Mouse (Mus musculus): ENCODE measurements around the gene Edn3. TPM values are rescaled to one million over a fixed set of nuclear protein-coding genes. Genes with fewer than 3 reads are reported as not detected.

Edn3 gene
- polyA plus RNA-seq, 1 experiment from 2014 or later: 2.8 TPM

GRCm38 (mm10) chr2:174807900-174808299 lies 47.5 kb downstream of the Edn3 start:
- Histone ChIP-seq H3K4me3 (ENCODE audit: low read depth, low read length) (no peak overlapping the region), H3K27ac (ENCODE audit: low read depth, low read length) (no peak overlapping the region), H3K27me3 (ENCODE audit: control insufficient read depth, insufficient read depth, low read length) (no peaks in the 10 kb centered on the region), H3K4me2 (ENCODE audit: low read depth, low read length, severe bottlenecking) (no peak overlapping the region), H3K36me3 (ENCODE audit: control insufficient read depth, insufficient read depth, low read length) (no peaks in the 10 kb centered on the region), H3K4me1 (replicated peaks; ENCODE audit: control insufficient read depth, insufficient read depth, low read length) (no peaks in the 10 kb centered on the region), H3K9me3 (ENCODE audit: control insufficient read depth, low read length) (no peaks in the 10 kb centered on the region), H3K9ac (ENCODE audit: low read length) (no peak overlapping the region)
- WGBS: 90% methylated on average over 2 of the region's 2 CpGs
- ATAC-seq (replicated peaks; ENCODE audit: low FRiP score) (no peak), DNase-seq (ENCODE audit: low spot score) (no peak)

GRCm38 (mm10) chr2:174809296-174809695 lies 48.9 kb downstream of the Edn3 start:
- no peak for DNase-seq (ENCODE audit: low spot score)
- WGBS: 77% methylated on average over 4 of the region's 4 CpGs
- Histone ChIP-seq H3K9ac (ENCODE audit: low read length) (no peak overlapping the region), H3K9me3 (ENCODE audit: control insufficient read depth, low read length) (no peaks in the 10 kb centered on the region), H3K4me1 (replicated peaks; ENCODE audit: control insufficient read depth, insufficient read depth, low read length) (no peaks in the 10 kb centered on the region), H3K27me3 (ENCODE audit: control insufficient read depth, insufficient read depth, low read length) (no peaks in the 10 kb centered on the region), H3K4me3 (ENCODE audit: low read depth, low read length) (no peak overlapping the region), H3K4me2 (ENCODE audit: low read depth, low read length, severe bottlenecking) (no peak overlapping the region), H3K36me3 (ENCODE audit: control insufficient read depth, insufficient read depth, low read length) (no peaks in the 10 kb centered on the region), H3K27ac (ENCODE audit: low read depth, low read length) (no peak overlapping the region)
- no peak for ATAC-seq (replicated peaks; ENCODE audit: low FRiP score)

- no peak overlapping the region for H3K4me3 ChIP-seq (ENCODE audit: low read depth, low read length)
- no peaks in the 10 kb centered on the region for H3K27me3 ChIP-seq (ENCODE audit: control insufficient read depth, insufficient read depth, low read length)
- H3K36me3 ChIP-seq (ENCODE audit: control insufficient read depth, insufficient read depth, low read length): no peaks in the 10 kb centered on the region
- H3K4me2 ChIP-seq (ENCODE audit: low read depth, low read length, severe bottlenecking): no peak overlapping the region
- H3K4me1 ChIP-seq (replicated peaks; ENCODE audit: control insufficient read depth, insufficient read depth, low read length): no peaks in the 10 kb centered on the region
- H3K9me3 ChIP-seq (ENCODE audit: control insufficient read depth, low read length): no peaks in the 10 kb centered on the region
- ATAC-seq (replicated peaks; ENCODE audit: low FRiP score): no peak
- no peak overlapping the region for H3K27ac ChIP-seq (ENCODE audit: low read depth, low read length)
- H3K9ac ChIP-seq (ENCODE audit: low read length): no peak overlapping the region
- no peak for DNase-seq (ENCODE audit: low spot score)
- WGBS: 88% methylated on average over 11 of the region's 11 CpGs
These were observed 52.9 kb downstream of the Edn3 start for GRCm38 (mm10) chr2:174813306-174813705.

GRCm38 (mm10) chr2:174816163-174816562 lies 55.7 kb downstream of the Edn3 start:
- no peak overlapping the region for H3K4me2 ChIP-seq (ENCODE audit: low read depth, low read length, severe bottlenecking)
- no peak overlapping the region for H3K9ac ChIP-seq (ENCODE audit: low read length)
- H3K27me3 ChIP-seq (ENCODE audit: control insufficient read depth, insufficient read depth, low read length): no peaks in the 10 kb centered on the region
- DNase-seq (ENCODE audit: low spot score) (no peak), ATAC-seq (replicated peaks; ENCODE audit: low FRiP score) (no peak)
- 77% methylated on average over 2 of the region's 2 CpGs for WGBS
- H3K4me1 ChIP-seq (replicated peaks; ENCODE audit: control insufficient read depth, insufficient read depth, low read length): no peaks in the 10 kb centered on the region
- no peak overlapping the region for H3K4me3 ChIP-seq (ENCODE audit: low read depth, low read length)
- no peaks in the 10 kb centered on the region for H3K9me3 ChIP-seq (ENCODE audit: control insufficient read depth, low read length)
- no peak overlapping the region for H3K27ac ChIP-seq (ENCODE audit: low read depth, low read length)
- no peaks in the 10 kb centered on the region for H3K36me3 ChIP-seq (ENCODE audit: control insufficient read depth, insufficient read depth, low read length)

GRCm38 (mm10) chr2:174820286-174820685 lies 59.9 kb downstream of the Edn3 start:
- WGBS: 88% methylated on average over 3 of the region's 3 CpGs

GRCm38 (mm10) chr2:174827829-174828228 lies 67.4 kb downstream of the Edn3 start:
- DNase-seq (ENCODE audit: low spot score) (no peak), ATAC-seq (replicated peaks; ENCODE audit: low FRiP score) (no peak)
- Histone ChIP-seq H3K4me2 (ENCODE audit: low read depth, low read length, severe bottlenecking) (no peak overlapping the region), H3K36me3 (ENCODE audit: control insufficient read depth, insufficient read depth, low read length) (no peaks in the 10 kb centered on the region), H3K9me3 (ENCODE audit: control insufficient read depth, low read length) (no peaks in the 10 kb centered on the region), H3K9ac (ENCODE audit: low read length) (no peak overlapping the region), H3K27me3 (ENCODE audit: control insufficient read depth, insufficient read depth, low read length) (no peaks in the 10 kb centered on the region), H3K4me1 (replicated peaks; ENCODE audit: control insufficient read depth, insufficient read depth, low read length) (no peaks in the 10 kb centered on the region), H3K4me3 (ENCODE audit: low read depth, low read length) (no peak overlapping the region), H3K27ac (ENCODE audit: low read depth, low read length) (no peak overlapping the region)
- 93% methylated on average over 4 of the region's 4 CpGs for WGBS

More at GRCm38 (mm10) chr2:174820286-174820685, 59.9 kb downstream of the Edn3 start:
- no peak overlapping the region for H3K27ac ChIP-seq (ENCODE audit: low read depth, low read length)
- no peaks in the 10 kb centered on the region for H3K36me3 ChIP-seq (ENCODE audit: control insufficient read depth, insufficient read depth, low read length)
- DNase-seq (ENCODE audit: low spot score) (no peak), ATAC-seq (replicated peaks; ENCODE audit: low FRiP score) (no peak)
- no peak overlapping the region for H3K4me2 ChIP-seq (ENCODE audit: low read depth, low read length, severe bottlenecking)
- no peak overlapping the region for H3K4me3 ChIP-seq (ENCODE audit: low read depth, low read length)
- H3K9ac ChIP-seq (ENCODE audit: low read length): no peak overlapping the region
- no peaks in the 10 kb centered on the region for H3K9me3 ChIP-seq (ENCODE audit: control insufficient read depth, low read length)
- H3K27me3 ChIP-seq (ENCODE audit: control insufficient read depth, insufficient read depth, low read length): no peaks in the 10 kb centered on the region
- H3K4me1 ChIP-seq (replicated peaks; ENCODE audit: control insufficient read depth, insufficient read depth, low read length): no peaks in the 10 kb centered on the region

GRCm38 (mm10) chr2:174833608-174834007 lies 73.2 kb downstream of the Edn3 start:
- WGBS: 84% methylated on average over 5 of the region's 5 CpGs
- Histone ChIP-seq H3K9ac (ENCODE audit: low read length) (no peak overlapping the region), H3K27me3 (ENCODE audit: control insufficient read depth, insufficient read depth, low read length) (no peaks in the 10 kb centered on the region), H3K4me2 (ENCODE audit: low read depth, low read length, severe bottlenecking) (no peak overlapping the region), H3K36me3 (ENCODE audit: control insufficient read depth, insufficient read depth, low read length) (no peaks in the 10 kb centered on the region), H3K4me3 (ENCODE audit: low read depth, low read length) (no peak overlapping the region), H3K4me1 (replicated peaks; ENCODE audit: control insufficient read depth, insufficient read depth, low read length) (no peaks in the 10 kb centered on the region), H3K27ac (ENCODE audit: low read depth, low read length) (no peak overlapping the region), H3K9me3 (ENCODE audit: control insufficient read depth, low read length) (no peaks in the 10 kb centered on the region)
- ATAC-seq (replicated peaks; ENCODE audit: low FRiP score) (no peak), DNase-seq (ENCODE audit: low spot score) (no peak)

Other genes with a start within 250 kb of the Edn3 start
- not detected in 2 replicates for gene Zfp831, start 117.1 kb upstream of the Edn3 start, polyA plus RNA-seq (2014; fragmentation: Nextera tagmentation; extraction: Ambion mirVana)
- gene Gm14444, start 249.6 kb downstream of the Edn3 start, polyA plus RNA-seq (2014; fragmentation: Nextera tagmentation; extraction: Ambion mirVana): not detected in 2 replicates